Mouse (Mus musculus) brain, embryonic 14.5 days (tissue): Measurements from ENCODE around the gene Paf1. TPM values are rescaled to one million over a fixed set of nuclear protein-coding genes. Genes with fewer than 3 reads are reported as not detected.

ENCODE experiments used
- DNase-seq: peaks from one replicate; pipeline ENCODE4 v3.0.0-alpha.2; 2011; ENCODE audit warnings: low read depth
- CTCF ChIP-seq: fragments of 200-500 bp; IDR thresholded peaks from 2 replicates; pipeline ENCODE4 v1.5.1; 2012; ENCODE audit warnings: inconsistent platforms, mild to moderate bottlenecking, moderate library complexity, borderline replicate concordance; ENCODE audit not compliant: insufficient read depth, insufficient read length; ENCODE audit errors: extremely low read depth
- POLR2A ChIP-seq: fragments of 200-500 bp; IDR thresholded peaks from 2 replicates; pipeline ENCODE4 v1.6.1; 2012; ENCODE audit warnings: mild to moderate bottlenecking, inconsistent platforms, borderline replicate concordance; ENCODE audit not compliant: poor library complexity, insufficient read depth, insufficient read length, severe bottlenecking; ENCODE audit errors: extremely low read depth
- polyA plus RNA-seq: library from polyadenylated mRNA; depleted of rRNA; stranded (reverse); fragments of >200 nt; gene quantifications from 2 replicates; pipeline ENCODE4 v1.2.3, GENCODE M21; 2012

Gene Paf1
- polyA plus RNA-seq, 1 experiment, result 105 TPM

- TF ChIP-seq CTCF (peak; percentile 68; the same call in 1 of the 2 replicates), POLR2A (no peak)
- DNase-seq, result peak; percentile 92
These were observed 19.6 kb upstream of the Paf1 start for GRCm38 (mm10) chr7:28373131-28373581.

- no peak for TF ChIP-seq POLR2A
- TF ChIP-seq CTCF, result no peak
- DNase-seq, result no peak
These were observed 18.8 kb upstream of the Paf1 start for GRCm38 (mm10) chr7:28373891-28374495.

- TF ChIP-seq POLR2A (no peak), CTCF (no peak)
- DNase-seq, result no peak
These were observed 18.1 kb upstream of the Paf1 start for GRCm38 (mm10) chr7:28374647-28375046.

GRCm38 (mm10) chr7:28375176-28375921 is 17.4 kb upstream of the Paf1 start:
- peak; percentile 96 for DNase-seq
- TF ChIP-seq CTCF (no peak), POLR2A (peak; percentile 79)

GRCm38 (mm10) chr7:28376011-28376771 is 16.6 kb upstream of the Paf1 start:
- TF ChIP-seq POLR2A (no peak), CTCF (no peak)
- DNase-seq, result peak; percentile 53

- no peak for DNase-seq
- TF ChIP-seq POLR2A, result no peak
- TF ChIP-seq CTCF, result no peak
These were observed 15.3 kb upstream of the Paf1 start for GRCm38 (mm10) chr7:28377190-28378065.

GRCm38 (mm10) chr7:28378066-28378690 is 14.6 kb upstream of the Paf1 start:
- TF ChIP-seq CTCF, result no peak
- TF ChIP-seq POLR2A, result no peak
- no peak for DNase-seq

GRCm38 (mm10) chr7:28378769-28379651 is 13.7 kb upstream of the Paf1 start:
- no peak for TF ChIP-seq CTCF
- peak; percentile 57; the same call in 1 of the 2 replicates for TF ChIP-seq POLR2A
- DNase-seq, result peak; percentile 90

GRCm38 (mm10) chr7:28380237-28381016 is 12.3 kb upstream of the Paf1 start, which contains the start of gene Zfp36:
Gene Zfp36, minus strand, starts transcription at chr7:28380253.
- TF ChIP-seq CTCF, result no peak
- no peak for TF ChIP-seq POLR2A
- DNase-seq, result no peak
